Mouse (Mus musculus): Measurements from ENCODE around the gene Sqstm1. TPM values are rescaled to one million over a fixed set of nuclear protein-coding genes. Genes with fewer than 3 reads are reported as not detected.

The Sqstm1 gene
- polyA plus RNA-seq, 1 experiment from 2014 or later = 197 TPM

DNA sequence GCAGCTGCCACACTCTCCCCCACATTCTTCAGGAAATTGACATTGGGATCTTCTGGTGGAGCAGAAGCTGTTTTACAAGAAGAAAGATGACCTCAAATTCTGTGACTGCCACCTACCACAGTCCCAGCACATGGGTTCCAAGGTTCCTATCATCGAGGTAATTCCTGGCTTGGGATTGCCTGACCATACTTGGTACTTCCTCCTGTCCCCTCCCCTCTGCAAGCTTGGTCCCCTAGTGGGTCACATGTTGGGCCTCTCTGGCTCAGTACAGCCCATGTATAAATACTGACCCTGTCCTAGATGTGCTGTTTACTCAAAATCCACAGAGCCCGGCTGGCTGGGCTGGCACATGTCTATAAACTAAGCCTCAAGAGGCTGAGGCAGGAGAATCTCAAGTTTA, 4.6 kb downstream of the Sqstm1 start:
- ATAC-seq (ENCODE audit: low FRiP score, low TSS enrichment) = no peak

DNA sequence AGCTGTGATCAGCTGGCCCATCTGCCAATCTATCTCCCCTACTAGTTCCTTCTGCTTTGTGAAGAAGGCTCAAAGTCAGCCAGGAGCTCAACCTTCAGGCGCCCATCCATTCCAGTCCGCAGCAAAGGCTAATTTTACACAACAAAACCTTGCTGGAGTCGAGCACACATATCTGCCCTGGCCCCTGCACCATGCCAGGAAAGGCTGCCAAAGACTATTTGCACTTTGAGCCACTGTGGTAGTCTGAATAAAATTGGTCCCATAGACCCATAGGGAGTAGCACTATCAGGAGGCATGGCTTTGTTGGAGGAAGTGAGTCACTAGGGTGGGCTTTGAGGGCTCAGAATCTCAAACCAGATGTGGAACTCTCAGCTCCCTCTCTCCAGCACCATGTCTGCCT, 5.2 kb downstream of the Sqstm1 start:
- peaks cover 75% of the 10 kb centered on the region for H3K36me3 ChIP-seq (ENCODE audit: control insufficient read depth, insufficient read depth, low read length)
- no peak overlapping the region for H3K27ac ChIP-seq (ENCODE audit: low read depth, low read length)
- no peak overlapping the region for H3K4me2 ChIP-seq (replicated peaks; ENCODE audit: low read depth, low read length)
- no peaks in the 10 kb centered on the region for H3K27me3 ChIP-seq (ENCODE audit: control insufficient read depth, insufficient read depth, low read length)
- H3K9me3 ChIP-seq (ENCODE audit: control insufficient read depth, low read length) = no peaks in the 10 kb centered on the region
- H3K9ac ChIP-seq (ENCODE audit: low read depth, low read length) = no peak overlapping the region
- no peak overlapping the region for H3K4me3 ChIP-seq (ENCODE audit: low read length)
- no peak for ATAC-seq (ENCODE audit: low FRiP score, low TSS enrichment)
- H3K4me1 ChIP-seq (ENCODE audit: control insufficient read depth, insufficient read depth, low read length) = no peaks in the 10 kb centered on the region; the same call in 1 of the 2 replicates
- WGBS = 90% methylated on average over 3 of the region's 3 CpGs

More for the DNA sequence above, 4.6 kb downstream of the Sqstm1 start:
- no peaks in the 10 kb centered on the region; the same call in 1 of the 2 replicates for H3K4me1 ChIP-seq (ENCODE audit: control insufficient read depth, insufficient read depth, low read length)
- H3K36me3 ChIP-seq (ENCODE audit: control insufficient read depth, insufficient read depth, low read length) = peaks cover 69% of the 10 kb centered on the region
- H3K27ac ChIP-seq (ENCODE audit: low read depth, low read length) = no peak overlapping the region
- 87% methylated on average over 2 of the region's 2 CpGs for WGBS
- no peak overlapping the region for H3K4me3 ChIP-seq (ENCODE audit: low read length)
- no peaks in the 10 kb centered on the region for H3K27me3 ChIP-seq (ENCODE audit: control insufficient read depth, insufficient read depth, low read length)
- H3K9ac ChIP-seq (ENCODE audit: low read depth, low read length) = no peak overlapping the region
- H3K9me3 ChIP-seq (ENCODE audit: control insufficient read depth, low read length) = no peaks in the 10 kb centered on the region
- H3K4me2 ChIP-seq (replicated peaks; ENCODE audit: low read depth, low read length) = no peak overlapping the region

GRCm38 (mm10) chr11:50203302-50203827, 7.3 kb downstream of the Sqstm1 start:
- no peaks in the 10 kb centered on the region for H3K4me1 ChIP-seq (ENCODE audit: control insufficient read depth, insufficient read depth, low read length)
- H3K9ac ChIP-seq (ENCODE audit: low read depth, low read length) = no peak overlapping the region
- H3K9me3 ChIP-seq (ENCODE audit: control insufficient read depth, low read length) = no peaks in the 10 kb centered on the region
- H3K4me2 ChIP-seq (replicated peaks; ENCODE audit: low read depth, low read length) = no peak overlapping the region
- H3K27me3 ChIP-seq (ENCODE audit: control insufficient read depth, insufficient read depth, low read length) = no peaks in the 10 kb centered on the region
- WGBS = 91% methylated on average over 9 of the region's 9 CpGs
- H3K4me3 ChIP-seq (ENCODE audit: low read length) = no peak overlapping the region
- peaks cover 93% of the 10 kb centered on the region for H3K36me3 ChIP-seq (ENCODE audit: control insufficient read depth, insufficient read depth, low read length)
- no peak overlapping the region for H3K27ac ChIP-seq (ENCODE audit: low read depth, low read length)
- ATAC-seq (ENCODE audit: low FRiP score, low TSS enrichment) = no peak

DNA sequence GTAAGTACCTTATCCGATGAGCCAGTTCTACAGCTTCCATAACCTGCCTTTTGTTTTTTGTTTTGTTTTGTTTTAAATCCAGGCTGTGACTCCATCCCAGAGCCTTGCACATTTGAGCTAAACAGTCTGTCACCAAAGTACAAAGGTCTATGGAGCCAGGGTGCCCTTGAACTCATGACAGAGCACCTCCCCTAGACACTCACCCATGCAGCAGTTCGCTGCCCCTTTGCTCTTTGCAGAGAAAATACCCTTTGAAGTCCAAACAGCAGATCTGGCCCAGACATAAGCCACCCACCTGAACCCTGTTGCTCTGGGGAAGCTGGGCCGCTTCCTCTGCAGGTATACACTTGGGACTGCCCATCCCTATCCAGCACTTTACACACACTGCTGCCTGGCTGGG, 9.0 kb downstream of the Sqstm1 start:
- no peaks in the 10 kb centered on the region for H3K27me3 ChIP-seq (ENCODE audit: control insufficient read depth, insufficient read depth, low read length)
- no peaks in the 10 kb centered on the region for H3K4me1 ChIP-seq (ENCODE audit: control insufficient read depth, insufficient read depth, low read length)

DNA sequence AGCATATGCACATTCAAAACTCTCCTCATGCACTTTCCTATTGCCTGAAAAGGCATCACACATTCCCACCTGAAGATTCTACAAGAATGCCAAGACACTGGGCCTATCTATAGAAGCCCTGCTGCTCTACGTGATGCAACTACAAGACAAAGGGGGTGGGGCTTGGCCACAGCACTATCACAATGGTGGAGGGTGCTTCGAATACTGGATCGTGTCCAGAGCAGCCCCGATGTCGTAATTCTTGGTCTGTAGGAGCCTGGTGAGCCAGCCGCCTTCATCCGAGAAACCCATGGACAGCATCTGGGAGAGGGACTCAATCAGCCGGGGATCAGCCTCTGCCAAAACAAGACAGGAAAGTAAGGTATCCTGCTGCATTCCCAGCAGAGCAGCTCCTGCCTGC, 10.0 kb downstream of the Sqstm1 start:
- H3K27ac ChIP-seq (ENCODE audit: low read depth, low read length) = no peak overlapping the region
- 87% methylated on average over 8 of the region's 8 CpGs for WGBS
- H3K4me2 ChIP-seq (replicated peaks; ENCODE audit: low read depth, low read length) = no peak overlapping the region
- ATAC-seq (ENCODE audit: low FRiP score, low TSS enrichment) = no peak
- no peaks in the 10 kb centered on the region for H3K9me3 ChIP-seq (ENCODE audit: control insufficient read depth, low read length)
- H3K9ac ChIP-seq (ENCODE audit: low read depth, low read length) = no peak overlapping the region
- no peak overlapping the region for H3K4me3 ChIP-seq (ENCODE audit: low read length)
- H3K4me1 ChIP-seq (ENCODE audit: control insufficient read depth, insufficient read depth, low read length) = no peaks in the 10 kb centered on the region
- H3K27me3 ChIP-seq (ENCODE audit: control insufficient read depth, insufficient read depth, low read length) = no peaks in the 10 kb centered on the region
- peaks cover 77% of the 10 kb centered on the region for H3K36me3 ChIP-seq (ENCODE audit: control insufficient read depth, insufficient read depth, low read length)

More for the DNA sequence above, 9.0 kb downstream of the Sqstm1 start:
- H3K36me3 ChIP-seq (ENCODE audit: control insufficient read depth, insufficient read depth, low read length) = peaks cover 87% of the 10 kb centered on the region
- 93% methylated on average over 3 of the region's 3 CpGs for WGBS
- no peak overlapping the region for H3K4me2 ChIP-seq (replicated peaks; ENCODE audit: low read depth, low read length)
- no peaks in the 10 kb centered on the region for H3K9me3 ChIP-seq (ENCODE audit: control insufficient read depth, low read length)
- ATAC-seq (ENCODE audit: low FRiP score, low TSS enrichment) = no peak
- H3K9ac ChIP-seq (ENCODE audit: low read depth, low read length) = no peak overlapping the region
- H3K27ac ChIP-seq (ENCODE audit: low read depth, low read length) = no peak overlapping the region
- no peak overlapping the region for H3K4me3 ChIP-seq (ENCODE audit: low read length)

- WGBS = 94% methylated on average over 2 of the region's 2 CpGs
- Histone ChIP-seq H3K4me1 (ENCODE audit: control insufficient read depth, insufficient read depth, low read length) (no peaks in the 10 kb centered on the region), H3K27ac (ENCODE audit: low read depth, low read length) (no peak overlapping the region), H3K4me3 (ENCODE audit: low read length) (no peak overlapping the region), H3K4me2 (replicated peaks; ENCODE audit: low read depth, low read length) (no peak overlapping the region), H3K9ac (ENCODE audit: low read depth, low read length) (no peak overlapping the region), H3K36me3 (ENCODE audit: control insufficient read depth, insufficient read depth, low read length) (peaks cover 60% of the 10 kb centered on the region), H3K9me3 (ENCODE audit: control insufficient read depth, low read length) (no peaks in the 10 kb centered on the region), H3K27me3 (ENCODE audit: control insufficient read depth, insufficient read depth, low read length) (no peaks in the 10 kb centered on the region)
- ATAC-seq (ENCODE audit: low FRiP score, low TSS enrichment) = no peak
Observed at GRCm38 (mm10) chr11:50198916-50199315, 11.7 kb downstream of the Sqstm1 start.

- H3K27ac ChIP-seq (ENCODE audit: low read depth, low read length) = no peak overlapping the region
- no peaks in the 10 kb centered on the region for H3K4me1 ChIP-seq (ENCODE audit: control insufficient read depth, insufficient read depth, low read length)
- H3K9me3 ChIP-seq (ENCODE audit: control insufficient read depth, low read length) = no peaks in the 10 kb centered on the region
- no peak overlapping the region for H3K4me3 ChIP-seq (ENCODE audit: low read length)
- no peak for ATAC-seq (ENCODE audit: low FRiP score, low TSS enrichment)
- no peak overlapping the region for H3K4me2 ChIP-seq (replicated peaks; ENCODE audit: low read depth, low read length)
- peaks cover 56% of the 10 kb centered on the region for H3K36me3 ChIP-seq (ENCODE audit: control insufficient read depth, insufficient read depth, low read length)
- WGBS = 88% methylated on average over 3 of the region's 5 CpGs
- no peak overlapping the region for H3K9ac ChIP-seq (ENCODE audit: low read depth, low read length)
- no peaks in the 10 kb centered on the region for H3K27me3 ChIP-seq (ENCODE audit: control insufficient read depth, insufficient read depth, low read length)
Observed at GRCm38 (mm10) chr11:50198219-50198846, 12.3 kb downstream of the Sqstm1 start.

GRCm38 (mm10) chr11:50197500-50197899, 13.1 kb downstream of the Sqstm1 start:
- H3K27ac ChIP-seq (ENCODE audit: low read depth, low read length) = no peak overlapping the region
- no peak overlapping the region for H3K4me3 ChIP-seq (ENCODE audit: low read length)
- H3K9ac ChIP-seq (ENCODE audit: low read depth, low read length) = no peak overlapping the region
- no peaks in the 10 kb centered on the region for H3K4me1 ChIP-seq (ENCODE audit: control insufficient read depth, insufficient read depth, low read length)
- no peaks in the 10 kb centered on the region for H3K27me3 ChIP-seq (ENCODE audit: control insufficient read depth, insufficient read depth, low read length)
- WGBS = 88% methylated on average over 4 of the region's 4 CpGs
- no peaks in the 10 kb centered on the region for H3K9me3 ChIP-seq (ENCODE audit: control insufficient read depth, low read length)
- H3K36me3 ChIP-seq (ENCODE audit: control insufficient read depth, insufficient read depth, low read length) = peaks cover 48% of the 10 kb centered on the region
- H3K4me2 ChIP-seq (replicated peaks; ENCODE audit: low read depth, low read length) = no peak overlapping the region
- no peak for ATAC-seq (ENCODE audit: low FRiP score, low TSS enrichment)

GRCm38 (mm10) chr11:50194793-50195192, 15.8 kb downstream of the Sqstm1 start:
- peaks cover 21% of the 10 kb centered on the region for H3K36me3 ChIP-seq (ENCODE audit: control insufficient read depth, insufficient read depth, low read length)
- 0 out of 2 replicates have a peak, but pooled peaks cover 3% of the 10 kb centered on the region for H3K4me1 ChIP-seq (ENCODE audit: control insufficient read depth, insufficient read depth, low read length)
- no peak overlapping the region for H3K4me2 ChIP-seq (replicated peaks; ENCODE audit: low read depth, low read length)
- no peaks in the 10 kb centered on the region for H3K27me3 ChIP-seq (ENCODE audit: control insufficient read depth, insufficient read depth, low read length)
- H3K9me3 ChIP-seq (ENCODE audit: control insufficient read depth, low read length) = no peaks in the 10 kb centered on the region
- no peak for ATAC-seq (ENCODE audit: low FRiP score, low TSS enrichment)
- no peak overlapping the region for H3K4me3 ChIP-seq (ENCODE audit: low read length)
- 85% methylated on average over 4 of the region's 4 CpGs for WGBS
- no peak overlapping the region for H3K27ac ChIP-seq (ENCODE audit: low read depth, low read length)
- no peak overlapping the region for H3K9ac ChIP-seq (ENCODE audit: low read depth, low read length)

Data from kidney, embryonic 14.5 days (tissue).